Mouse (Mus musculus): ENCODE data around the gene Ap4m1.
A peak's percentile ranks its signal among the peaks of the same experiment; 100 is the strongest.
"Not testable (repeated sequence)": the region's sequence is repeated elsewhere in the genome, so short reads cannot be mapped to it uniquely, and the experiment has no call there.

Ap4m1 gene

GRCm38 (mm10) chr5:138194755-138195345 is 23.0 kb downstream of the Ap4m1 start:
- peak; percentile 58 for DNase-seq (ENCODE audit: extremely low spot score, low spot score)

- DNase-seq (ENCODE audit: extremely low spot score, low spot score): no peak
Observed at GRCm38 (mm10) chr5:138195463-138195862, 23.7 kb downstream of the Ap4m1 start.

GRCm38 (mm10) chr5:138199576-138199975 is 27.8 kb downstream of the Ap4m1 start:
- no peak for DNase-seq (ENCODE audit: extremely low spot score, low spot score)

GRCm38 (mm10) chr5:138202086-138202485 is 30.3 kb downstream of the Ap4m1 start:
- DNase-seq (ENCODE audit: extremely low spot score, low spot score): no peak

- DNase-seq (ENCODE audit: extremely low spot score, low spot score): no peak
Observed at GRCm38 (mm10) chr5:138207253-138207652, 35.5 kb downstream of the Ap4m1 start.

- no peak for DNase-seq (ENCODE audit: extremely low spot score, low spot score)
Observed at GRCm38 (mm10) chr5:138207873-138208272, 36.1 kb downstream of the Ap4m1 start.

- not testable (repeated sequence) for DNase-seq (ENCODE audit: extremely low spot score, low spot score)
Observed at GRCm38 (mm10) chr5:138216632-138217031, 44.8 kb downstream of the Ap4m1 start.

- no peak for DNase-seq (ENCODE audit: extremely low spot score, low spot score)
Observed at GRCm38 (mm10) chr5:138219864-138220263, 48.1 kb downstream of the Ap4m1 start.

GRCm38 (mm10) chr5:138222111-138222510 is 50.3 kb downstream of the Ap4m1 start:
- peak; percentile 68 for DNase-seq (ENCODE audit: extremely low spot score, low spot score)

- no peak for DNase-seq (ENCODE audit: extremely low spot score, low spot score)
Observed at GRCm38 (mm10) chr5:138223287-138223686, 51.5 kb downstream of the Ap4m1 start.

GRCm38 (mm10) chr5:138225700-138226099 is 53.9 kb downstream of the Ap4m1 start, which contains the start of gene Nxpe5:
TSS of gene Nxpe5 (plus strand) at chr5:138225898.
- DNase-seq (ENCODE audit: extremely low spot score, low spot score): no peak

- DNase-seq (ENCODE audit: extremely low spot score, low spot score): no peak
Observed at GRCm38 (mm10) chr5:138226491-138226890, 54.7 kb downstream of the Ap4m1 start.

- DNase-seq (ENCODE audit: extremely low spot score, low spot score): no peak
Observed at GRCm38 (mm10) chr5:138227367-138227766, 55.6 kb downstream of the Ap4m1 start.

GRCm38 (mm10) chr5:138228026-138228425 is 56.2 kb downstream of the Ap4m1 start:
- DNase-seq (ENCODE audit: extremely low spot score, low spot score): no peak

GRCm38 (mm10) chr5:138229511-138229910 is 57.7 kb downstream of the Ap4m1 start:
- DNase-seq (ENCODE audit: extremely low spot score, low spot score): no peak

All from neural tube, embryonic 10.5 days (tissue).